Mouse (Mus musculus) C2C12 (cell line): ENCODE measurements around the gene Nipsnap3b. TPM values are rescaled to one million over a fixed set of nuclear protein-coding genes. Genes with fewer than 3 reads are reported as not detected.

Experiments
- H3K27me3 ChIP-seq: one replicate; pipeline ENCODE4 v1.6.1; 2011; ENCODE audit not compliant: control insufficient read depth, insufficient read depth, insufficient read length
- H3K36me3 ChIP-seq: one replicate; pipeline ENCODE4 v1.6.1; 2011; ENCODE audit not compliant: control insufficient read depth, insufficient read depth
- H3K4me3 ChIP-seq: one replicate; pipeline ENCODE4 v1.5.1; 2011; ENCODE audit warnings: mild to moderate bottlenecking, control low read depth; ENCODE audit not compliant: poor library complexity, insufficient read depth, severe bottlenecking
- H3K79me2 ChIP-seq: one replicate; pipeline ENCODE4 v1.6.1; 2011; ENCODE audit not compliant: control insufficient read depth, insufficient read depth
- H3K79me3 ChIP-seq: one replicate; pipeline ENCODE4 v1.6.1; 2011; ENCODE audit warnings: low read depth, control low read depth
- H3ac ChIP-seq: one replicate; pipeline ENCODE3; 2011; ENCODE audit warnings: low read depth; ENCODE audit not compliant: control insufficient read depth, insufficient read length
- CEBPB ChIP-seq: IDR thresholded peaks from one replicate; pipeline ENCODE4 v1.6.1; 2011; ENCODE audit warnings: low read depth, mild to moderate bottlenecking, control low read depth, moderate library complexity
- CTCF ChIP-seq: IDR thresholded peaks from one replicate; pipeline ENCODE4 v1.5.1; 2011; ENCODE audit not compliant: control insufficient read depth, insufficient read depth, insufficient read length
- FOSL1 ChIP-seq: IDR thresholded peaks from one replicate; pipeline ENCODE4 v1.8.0; 2011; ENCODE audit warnings: mild to moderate bottlenecking, low read length; ENCODE audit not compliant: poor library complexity, insufficient read depth, severe bottlenecking
- MAX ChIP-seq: IDR thresholded peaks from one replicate; pipeline ENCODE4 v1.6.1; 2011; ENCODE audit warnings: mild to moderate bottlenecking, control low read depth
- MYOD1 ChIP-seq: IDR thresholded peaks from one replicate; pipeline ENCODE4 v1.6.1; 2011; ENCODE audit warnings: low read depth; ENCODE audit not compliant: control insufficient read depth, insufficient read length
- MYOG ChIP-seq: IDR thresholded peaks from one replicate; pipeline ENCODE4 v1.6.1; 2011; ENCODE audit not compliant: control insufficient read depth, insufficient read length; ENCODE audit errors: extremely low read depth
- USF1 ChIP-seq: IDR thresholded peaks from one replicate; pipeline ENCODE4 v1.6.1; 2011; ENCODE audit warnings: low read depth, mild to moderate bottlenecking, control low read depth, moderate library complexity
- long read RNA-seq, 2 experiments: library from polyadenylated mRNA; unstranded; transcript quantifications; one replicate each; pipeline ENCODE4 v2.0.0; 2019 to 2020
- polyA plus RNA-seq: library from polyadenylated mRNA; unstranded; fragments of >200 nt; fragmentation: generic; extraction: Trizol; gene quantifications from one replicate; pipeline ENCODE4 v1.2.1, GENCODE M21; 2012; ENCODE audit warnings: missing spikeins

Gene Nipsnap3b
- 19.6 TPM for polyA plus RNA-seq
- long read RNA-seq, experiment 1, transcript Nipsnap3b-201 (6 exons, 1,552 nt): major isoform, 53 of 58 reads
- long read RNA-seq, experiment 1, partial matches to known transcripts: 1 of 58 reads
- long read RNA-seq, experiment 1, other reads (novel, unspliced or antisense): 2 of 58 reads
- long read RNA-seq, experiment 2, transcript Nipsnap3b-201 (6 exons, 1,552 nt): major isoform, 135 of 161 reads
- long read RNA-seq, experiment 2, partial matches to known transcripts: 3 of 161 reads
- long read RNA-seq, experiment 2, other reads (novel, unspliced or antisense): 20 of 161 reads

DNA sequence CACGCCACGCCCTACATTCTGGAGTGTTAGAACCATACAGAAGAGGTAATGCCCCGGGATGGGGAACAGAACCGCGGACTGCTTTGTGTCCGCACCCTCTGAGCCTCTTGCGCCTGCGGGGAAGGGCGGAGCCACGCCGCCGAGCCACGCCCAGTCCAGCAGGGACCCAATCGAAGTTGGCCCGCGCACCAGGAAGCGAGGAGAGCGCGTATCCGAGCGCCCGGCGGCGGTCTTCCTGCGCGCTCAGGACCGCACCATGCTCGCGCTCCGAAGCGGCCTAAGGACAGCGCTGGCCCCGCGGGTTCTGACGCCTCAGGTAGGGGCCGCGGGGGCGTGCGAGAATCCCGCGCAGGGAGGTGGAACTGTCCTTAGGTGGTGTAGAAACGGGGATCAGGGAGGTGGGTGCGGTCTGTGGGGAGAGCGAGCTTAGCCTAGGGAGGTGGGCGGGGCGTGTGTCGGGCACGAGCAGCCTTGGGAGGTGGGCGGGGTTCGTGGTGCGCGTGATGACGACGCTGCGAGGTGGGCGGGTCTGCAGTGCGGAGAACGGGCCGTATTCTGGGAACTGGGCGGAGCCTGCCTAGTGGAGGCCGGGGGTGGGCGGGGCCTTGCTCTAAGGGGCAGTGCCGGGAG, at the start of gene Nipsnap3b:
Gene Nipsnap3b (plus strand): TSS at position 149 of the 630 bp plus-strand sequence.
- TF ChIP-seq MAX: peak; percentile 46
- no peak for TF ChIP-seq FOSL1
- no peak for TF ChIP-seq MYOD1
- peaks cover 5% of the 10 kb centered on the region for H3K79me2 ChIP-seq
- H3ac ChIP-seq: peak within 1 kb of the TSS; percentile 72
- no peaks in the 10 kb centered on the region for H3K79me3 ChIP-seq
- no peaks in the 10 kb centered on the region for H3K27me3 ChIP-seq
- H3K36me3 ChIP-seq: peaks cover 21% of the 10 kb centered on the region
- H3K4me3 ChIP-seq: peak within 1 kb of the TSS; percentile 25

GRCm38 (mm10) chr4:52964247-52964646, 47.4 kb upstream of the Nipsnap3b start, which contains the start of gene Olfr270:
Gene Olfr270, plus strand, starts transcription at chr4:52964547.
- Histone ChIP-seq H3ac (no peak within 1 kb of the TSS), H3K36me3 (no peaks in the 10 kb centered on the region), H3K79me2 (no peaks in the 10 kb centered on the region), H3K79me3 (no peaks in the 10 kb centered on the region), H3K27me3 (no peaks in the 10 kb centered on the region), H3K4me3 (no peak within 1 kb of the TSS)
- TF ChIP-seq MYOG: no peak
- TF ChIP-seq CTCF: no peak
- no peak for TF ChIP-seq MAX
- TF ChIP-seq MYOD1: no peak
- no peak for TF ChIP-seq CEBPB
- no peak for TF ChIP-seq FOSL1
- no peak for TF ChIP-seq USF1

DNA sequence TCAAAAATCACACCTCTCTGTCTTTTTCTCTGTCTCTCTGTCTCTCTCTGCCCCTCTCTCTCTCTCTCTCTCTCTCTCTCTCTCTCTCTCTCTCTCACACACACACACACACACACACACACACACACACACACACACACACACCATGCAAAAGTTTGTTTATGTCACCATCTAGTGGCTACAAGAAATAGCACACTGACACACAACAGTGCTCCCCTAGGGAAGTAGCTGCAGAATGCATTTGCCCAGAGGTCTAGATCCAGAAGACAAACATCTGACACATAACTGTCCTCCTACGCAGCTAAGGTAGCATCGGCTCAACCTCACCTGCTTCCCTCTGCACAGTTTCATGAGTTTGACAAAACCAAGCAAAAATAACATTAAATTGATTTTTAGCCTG, 26.5 kb upstream of the Nipsnap3b start:
- Histone ChIP-seq H3K79me3 (no peaks in the 10 kb centered on the region), H3K27me3 (peaks cover 7% of the 10 kb centered on the region), H3K36me3 (no peaks in the 10 kb centered on the region), H3K4me3 (no peak overlapping the region), H3ac (no peak overlapping the region), H3K79me2 (no peaks in the 10 kb centered on the region)
- no peak for TF ChIP-seq CEBPB
- TF ChIP-seq USF1: no peak
- TF ChIP-seq MYOD1: no peak
- TF ChIP-seq CTCF: no peak
- no peak for TF ChIP-seq MAX
- no peak for TF ChIP-seq MYOG
- no peak for TF ChIP-seq FOSL1

GRCm38 (mm10) chr4:52986266-52986665, 25.4 kb upstream of the Nipsnap3b start:
- Histone ChIP-seq H3K27me3 (peaks cover 7% of the 10 kb centered on the region), H3K79me3 (no peaks in the 10 kb centered on the region), H3K36me3 (no peaks in the 10 kb centered on the region), H3K4me3 (no peak overlapping the region), H3K79me2 (no peaks in the 10 kb centered on the region), H3ac (no peak overlapping the region)
- TF ChIP-seq MYOD1: no peak
- no peak for TF ChIP-seq FOSL1
- no peak for TF ChIP-seq CTCF
- TF ChIP-seq MYOG: no peak
- no peak for TF ChIP-seq CEBPB
- TF ChIP-seq USF1: no peak
- no peak for TF ChIP-seq MAX

GRCm38 (mm10) chr4:52989248-52989647, 22.4 kb upstream of the Nipsnap3b start, which contains the start of gene Nipsnap3a:
Gene Nipsnap3a, plus strand, starts transcription at chr4:52989272.
- TF ChIP-seq MYOD1: no peak
- TF ChIP-seq USF1: no peak
- no peak for TF ChIP-seq CTCF
- no peak for TF ChIP-seq FOSL1
- TF ChIP-seq CEBPB: no peak
- TF ChIP-seq MYOG: no peak
- no peak for TF ChIP-seq MAX
- Histone ChIP-seq H3K36me3 (no peaks in the 10 kb centered on the region), H3K79me2 (no peaks in the 10 kb centered on the region), H3K27me3 (peaks cover 3% of the 10 kb centered on the region), H3K79me3 (no peaks in the 10 kb centered on the region), H3ac (no peak within 1 kb of the TSS), H3K4me3 (no peak within 1 kb of the TSS)

GRCm38 (mm10) chr4:52999449-52999848, 12.2 kb upstream of the Nipsnap3b start:
- Histone ChIP-seq H3K4me3 (no peak overlapping the region), H3ac (no peak overlapping the region), H3K79me3 (no peaks in the 10 kb centered on the region)

More at GRCm38 (mm10) chr4:52999449-52999848, 12.2 kb upstream of the Nipsnap3b start:
- no peaks in the 10 kb centered on the region for H3K27me3 ChIP-seq
- no peak for TF ChIP-seq MYOD1
- no peak for TF ChIP-seq MAX
- no peak for TF ChIP-seq CEBPB
- TF ChIP-seq CTCF: no peak
- no peak for TF ChIP-seq MYOG
- TF ChIP-seq FOSL1: no peak
- TF ChIP-seq USF1: no peak
- no peaks in the 10 kb centered on the region for H3K79me2 ChIP-seq
- H3K36me3 ChIP-seq: no peaks in the 10 kb centered on the region
